Mouse (Mus musculus): ENCODE data around the gene Nfib. TPM values are rescaled to one million over a fixed set of nuclear protein-coding genes. Genes with fewer than 3 reads are reported as not detected.

The Nfib gene
- polyA plus RNA-seq, 1 experiment = 39.4 TPM

DNA sequence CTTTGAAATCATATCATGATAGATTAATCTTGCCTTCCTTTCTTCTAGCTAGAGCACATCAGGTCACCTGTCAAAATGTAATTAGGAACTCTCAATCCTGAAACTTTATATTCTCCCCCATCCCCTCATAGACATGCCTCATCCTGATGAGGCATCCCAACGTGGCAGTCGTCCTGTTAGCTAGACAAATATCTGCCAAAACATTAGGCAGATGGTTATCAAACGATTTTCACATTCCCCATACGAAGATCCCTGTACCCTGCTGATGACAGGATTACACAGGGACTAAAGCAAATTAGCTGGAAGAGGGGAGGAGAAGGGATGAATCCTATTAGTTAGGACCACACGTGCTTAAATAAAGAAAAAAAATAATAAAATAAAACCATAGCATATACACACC lies 69.7 kb downstream of the Nfib start:
- no peak for DNase-seq (ENCODE audit: extremely low spot score in 1 of 2, low spot score in 1 of 2)

GRCm38 (mm10) chr4:82635118-82635517 lies 70.4 kb downstream of the Nfib start:
- no peak for DNase-seq (ENCODE audit: extremely low spot score in 1 of 2, low spot score in 1 of 2)

DNA sequence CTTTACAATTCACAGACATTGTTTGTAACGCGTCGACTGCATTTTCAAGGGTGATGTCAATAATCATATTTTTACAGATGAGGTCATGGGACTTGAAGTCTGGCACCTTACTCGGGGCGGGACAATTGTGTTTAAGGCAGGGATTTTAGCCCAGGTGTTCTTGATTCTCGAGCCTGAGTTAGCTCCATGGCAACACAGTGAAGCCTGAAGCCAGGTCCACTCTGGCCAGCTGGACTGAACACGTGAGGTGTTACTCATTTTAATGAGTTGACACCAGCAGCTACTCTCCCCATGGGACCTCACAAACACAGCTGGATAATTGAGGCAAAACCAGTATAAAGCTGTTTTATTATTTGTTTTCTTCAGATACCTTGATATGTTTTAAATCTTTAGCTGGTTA lies 71.2 kb downstream of the Nfib start:
- DNase-seq (ENCODE audit: extremely low spot score in 1 of 2, low spot score in 1 of 2) = no peak

DNA sequence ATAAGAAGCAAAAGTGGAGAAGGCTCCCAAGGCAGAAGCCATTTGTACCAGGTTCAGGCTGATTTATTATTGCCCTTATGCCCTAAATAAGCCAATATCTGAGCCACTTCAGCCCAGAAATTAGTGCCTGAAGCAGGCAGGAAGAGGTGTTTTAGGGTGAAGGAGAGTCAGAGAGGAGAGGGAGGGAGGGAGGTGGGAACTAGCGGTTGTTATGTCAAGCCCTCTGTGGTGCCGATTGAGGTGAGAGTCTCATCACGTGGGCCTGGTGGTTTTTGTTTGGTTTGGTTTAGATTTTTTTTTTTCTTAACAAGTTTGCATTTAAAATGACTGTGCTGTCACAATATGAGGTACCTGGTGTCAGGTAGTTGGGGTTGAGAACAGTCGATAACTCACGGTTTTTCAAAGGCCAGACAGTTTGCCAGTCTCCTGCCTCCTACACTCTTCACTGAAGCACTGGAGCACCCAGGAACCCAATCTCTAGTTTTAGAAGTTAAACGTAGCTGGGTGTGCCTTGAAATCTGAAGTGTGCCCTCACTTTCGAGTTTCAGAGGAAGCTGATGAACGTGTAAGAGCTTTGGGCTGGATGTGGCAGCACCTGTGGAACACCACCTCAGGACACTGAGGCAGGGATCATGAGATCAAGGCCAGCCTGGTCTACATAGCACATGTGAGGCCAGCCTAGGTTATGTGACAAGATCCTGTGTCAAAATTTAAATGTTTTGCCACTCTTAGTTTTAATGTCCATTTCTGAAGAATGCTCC lies 81.1 kb downstream of the Nfib start:
- no peak for DNase-seq (ENCODE audit: extremely low spot score in 1 of 2, low spot score in 1 of 2)

- no peak for DNase-seq (ENCODE audit: extremely low spot score in 1 of 2, low spot score in 1 of 2)
Observed at GRCm38 (mm10) chr4:82623835-82624234, 81.7 kb downstream of the Nfib start.

DNA sequence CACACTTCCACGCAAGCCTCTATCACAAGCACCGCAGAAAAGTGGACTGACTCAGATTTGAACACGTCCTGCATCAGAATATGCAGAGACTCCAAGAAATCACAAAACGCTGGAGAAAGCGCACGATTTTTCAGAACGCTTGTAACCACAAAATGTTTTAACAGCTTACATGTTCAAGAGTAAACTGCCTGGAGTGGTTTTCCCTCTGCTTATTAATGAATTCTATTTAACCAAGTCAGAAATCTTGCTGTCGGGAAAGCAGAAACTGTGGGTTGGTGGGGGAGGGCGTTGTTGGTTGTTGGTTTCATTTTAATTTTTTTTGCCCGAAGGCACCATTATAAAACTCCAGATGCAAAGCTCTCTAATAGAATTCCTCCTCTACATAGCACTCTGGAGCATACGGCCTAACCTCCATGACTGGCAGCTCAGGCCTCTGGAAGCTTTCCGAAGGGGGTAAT lies 82.4 kb downstream of the Nfib start:
- DNase-seq (ENCODE audit: extremely low spot score in 1 of 2, low spot score in 1 of 2) = peak in 1 of 2 experiments; percentile 21

DNA sequence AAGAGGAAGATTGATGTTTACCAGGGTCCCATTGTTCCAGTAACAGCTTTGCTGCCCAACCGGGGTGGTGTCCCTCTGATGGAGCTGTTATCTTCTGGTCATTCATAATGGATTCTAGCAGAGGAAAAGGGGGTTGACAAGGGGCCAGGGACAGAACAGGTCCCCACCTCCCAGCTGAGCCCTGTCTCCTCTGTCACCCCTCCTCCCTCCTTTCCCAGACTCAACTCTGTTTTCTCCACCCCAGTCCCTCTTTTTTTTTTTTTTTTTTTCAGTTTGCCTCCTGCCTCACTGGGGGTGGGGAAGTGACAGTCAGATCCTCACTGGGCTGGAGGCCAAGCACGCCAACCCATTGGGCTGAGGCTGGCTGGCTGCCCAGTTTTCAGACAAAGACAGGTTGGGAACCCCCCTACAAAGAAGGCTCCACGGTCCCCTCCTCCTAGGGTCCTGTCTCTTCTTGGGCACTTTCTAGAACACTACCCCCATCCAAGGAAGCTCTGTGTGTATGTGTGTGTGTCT lies 83.2 kb downstream of the Nfib start:
- DNase-seq (ENCODE audit: extremely low spot score in 1 of 2, low spot score in 1 of 2) = peak; percentile 40 to 80

- DNase-seq (ENCODE audit: extremely low spot score in 1 of 2, low spot score in 1 of 2) = peak; percentile 58 to 87
Observed at GRCm38 (mm10) chr4:82619539-82619941, 86.0 kb downstream of the Nfib start.

GRCm38 (mm10) chr4:82619003-82619402 lies 86.5 kb downstream of the Nfib start:
- DNase-seq (ENCODE audit: extremely low spot score in 1 of 2, low spot score in 1 of 2) = no peak

DNA sequence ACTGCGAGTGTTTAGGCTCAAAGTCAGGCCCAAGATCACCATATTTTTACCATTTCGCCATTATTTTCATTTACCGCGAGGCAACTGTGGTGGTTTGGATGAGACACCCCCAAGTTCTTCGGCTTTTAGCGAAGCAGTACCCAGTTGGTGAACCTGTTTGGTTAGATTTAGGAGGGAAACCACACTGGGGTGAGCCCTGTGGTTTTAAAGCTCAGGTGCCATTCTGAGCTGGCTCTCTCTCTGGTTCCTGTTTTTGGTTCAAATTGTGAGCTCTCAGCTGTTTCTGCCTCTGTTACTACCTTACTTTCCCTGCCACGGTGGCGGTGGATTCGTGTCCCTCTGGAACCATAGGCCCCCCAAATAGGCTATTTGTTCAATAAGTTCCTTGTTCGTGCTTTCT lies 88.3 kb downstream of the Nfib start:
- DNase-seq (ENCODE audit: extremely low spot score in 1 of 2, low spot score in 1 of 2) = no peak

DNA sequence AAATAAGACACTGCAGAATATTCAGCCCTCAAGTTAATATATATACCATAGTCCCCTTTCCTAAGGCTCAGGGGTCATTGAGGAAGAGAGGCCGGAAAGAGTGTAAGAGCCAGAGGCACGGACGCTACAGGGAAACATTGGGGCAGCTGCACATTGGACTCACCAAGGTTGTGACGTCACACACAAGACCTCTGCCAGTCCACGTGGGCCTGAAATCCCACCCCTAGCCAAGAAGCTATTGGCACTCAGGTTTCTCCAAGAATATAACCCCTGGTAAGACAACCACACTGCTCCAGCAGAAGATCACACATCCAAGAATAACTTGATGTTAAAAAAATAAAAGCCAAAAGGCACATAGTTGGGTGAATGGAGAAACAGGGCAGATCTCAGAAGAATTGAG lies 89.8 kb downstream of the Nfib start:
- no peak for DNase-seq (ENCODE audit: extremely low spot score in 1 of 2, low spot score in 1 of 2)

GRCm38 (mm10) chr4:82614466-82614805 lies 91.1 kb downstream of the Nfib start:
- no peak for DNase-seq (ENCODE audit: extremely low spot score in 1 of 2, low spot score in 1 of 2)

DNA sequence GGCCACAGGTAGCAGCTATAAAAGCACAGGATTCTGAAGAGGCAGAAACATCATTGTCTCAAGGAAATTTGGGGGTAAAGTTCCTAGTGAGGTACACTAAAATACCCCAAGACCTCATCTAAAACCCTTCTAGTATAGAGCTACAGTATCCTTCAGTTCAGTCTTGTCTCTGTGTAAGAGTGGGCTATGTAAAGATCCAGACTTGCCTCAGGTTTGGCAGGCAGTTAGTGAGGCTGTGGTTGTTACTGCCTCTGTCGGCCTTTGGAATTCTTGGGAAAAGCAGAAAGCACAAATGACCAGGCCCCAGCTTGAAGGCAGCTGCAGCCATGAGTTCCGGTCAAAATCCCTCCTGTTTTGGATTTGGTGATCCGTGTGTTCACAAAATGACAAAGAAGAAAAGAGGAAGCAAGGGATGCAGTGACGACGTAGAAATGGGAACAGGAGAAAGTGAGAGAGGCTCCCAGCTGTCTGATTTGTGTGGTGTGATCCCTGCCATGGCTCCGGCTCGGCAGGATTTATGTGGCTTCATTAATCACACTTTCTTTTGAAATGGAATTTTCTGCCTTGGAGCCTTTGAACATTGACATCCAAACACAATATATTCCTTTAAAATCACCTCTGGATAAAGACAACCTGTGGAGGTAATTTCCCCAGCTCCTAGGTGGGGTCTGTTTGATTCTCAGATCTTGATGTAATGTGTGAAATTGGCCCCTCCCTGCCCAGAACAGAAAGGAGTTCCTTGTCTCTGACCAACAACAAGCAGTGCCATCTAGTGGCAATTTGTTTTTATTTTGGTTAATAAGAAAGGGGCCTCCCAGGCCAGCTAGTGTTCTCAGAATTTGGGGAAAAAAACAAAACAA lies 91.7 kb downstream of the Nfib start:
- peak; percentile 28 to 85 for DNase-seq (ENCODE audit: extremely low spot score in 1 of 2, low spot score in 1 of 2)

DNA sequence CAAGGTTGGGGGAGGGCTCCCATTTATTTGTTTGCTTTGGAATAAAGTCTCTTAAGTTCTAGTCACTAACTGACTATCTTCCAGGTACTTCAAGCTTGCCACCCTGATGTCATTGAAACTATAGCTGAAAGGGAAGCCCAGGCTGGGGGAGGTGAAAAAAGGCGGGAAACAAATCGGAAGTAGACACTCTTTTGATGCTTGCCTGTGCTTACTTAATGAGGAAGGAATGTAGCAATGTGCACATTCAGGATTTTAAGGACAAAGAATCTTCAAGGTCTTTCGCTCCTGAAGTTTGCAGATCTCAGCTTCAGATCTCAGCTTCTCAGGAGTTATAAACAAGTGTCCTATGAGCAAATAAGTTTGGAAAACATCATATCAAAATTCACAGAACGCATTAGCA lies 95.9 kb downstream of the Nfib start:
- DNase-seq (ENCODE audit: extremely low spot score in 1 of 2, low spot score in 1 of 2) = no peak

- DNase-seq (ENCODE audit: extremely low spot score in 1 of 2, low spot score in 1 of 2) = no peak
Observed at GRCm38 (mm10) chr4:82608768-82609610, 96.6 kb downstream of the Nfib start.

- DNase-seq (ENCODE audit: extremely low spot score in 1 of 2, low spot score in 1 of 2) = no peak
Observed at GRCm38 (mm10) chr4:82607266-82607665, 98.3 kb downstream of the Nfib start.

GRCm38 (mm10) chr4:82606351-82606750 lies 99.2 kb downstream of the Nfib start:
- no peak for DNase-seq (ENCODE audit: extremely low spot score in 1 of 2, low spot score in 1 of 2)

DNA sequence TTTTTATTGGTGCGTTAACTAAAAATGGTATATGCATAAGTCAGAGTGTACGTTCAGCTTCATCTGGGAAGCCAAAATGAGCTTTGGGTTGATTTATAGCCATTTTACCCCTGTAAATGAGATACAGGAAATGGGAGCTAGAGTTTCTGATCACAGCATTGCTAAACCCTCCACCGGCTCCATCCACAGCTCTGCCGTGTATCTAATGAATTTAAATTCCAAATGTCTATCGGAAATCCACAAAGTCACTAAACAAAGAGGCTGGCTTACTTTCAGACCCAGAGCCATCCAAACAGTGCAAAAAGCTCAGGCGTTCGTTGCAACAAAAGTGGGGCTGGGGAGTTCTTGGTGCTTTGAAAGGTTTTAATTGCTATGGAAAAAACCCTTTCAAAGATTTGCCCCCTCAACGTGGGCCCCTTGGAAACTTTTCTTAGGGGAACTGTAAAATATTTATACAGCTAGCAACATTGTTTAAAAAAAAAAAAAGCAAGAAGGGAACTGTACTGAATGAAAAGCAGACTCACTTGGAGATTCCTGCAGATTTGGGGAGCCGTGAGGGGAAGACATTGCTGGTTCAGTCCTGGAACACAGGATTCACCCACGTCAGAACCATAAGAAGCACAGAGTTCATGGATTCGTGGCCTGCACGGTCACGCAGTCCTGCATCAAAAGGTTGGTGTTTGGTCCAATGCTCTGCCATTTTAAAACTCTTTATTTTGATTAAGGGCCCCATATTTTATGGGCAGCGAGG lies 100.3 kb downstream of the Nfib start:
- no peak for DNase-seq (ENCODE audit: extremely low spot score in 1 of 2, low spot score in 1 of 2)

GRCm38 (mm10) chr4:82604501-82604900 lies 101.0 kb downstream of the Nfib start:
- DNase-seq (ENCODE audit: extremely low spot score in 1 of 2, low spot score in 1 of 2) = no peak

DNA sequence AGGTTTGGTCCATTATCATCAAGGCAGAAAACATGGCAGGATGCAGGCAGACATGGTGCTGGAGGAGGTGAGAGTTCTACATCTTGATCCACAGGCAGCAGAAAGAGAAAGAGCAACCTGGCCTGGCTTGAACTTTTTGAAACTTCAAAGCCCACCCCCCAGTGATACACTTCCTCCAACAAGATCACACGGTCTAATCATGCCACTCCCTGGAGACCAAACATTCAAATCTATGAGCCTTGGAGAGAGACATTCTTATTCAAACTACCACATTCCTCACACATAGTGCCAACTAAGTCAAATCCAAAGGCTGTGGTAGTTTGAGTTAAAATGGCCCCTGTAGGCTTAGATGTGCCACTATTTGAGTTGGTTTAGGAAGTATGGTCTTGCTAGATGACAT lies 104.9 kb downstream of the Nfib start:
- DNase-seq (ENCODE audit: extremely low spot score in 1 of 2, low spot score in 1 of 2) = no peak

Measured in frontal cortex, adult 2 months (tissue).